Mouse (Mus musculus) midbrain, embryonic 10.5 days (tissue): ENCODE data around the gene Dcaf10. TPM values are rescaled to one million over a fixed set of nuclear protein-coding genes. Genes with fewer than 3 reads are reported as not detected.

Source experiments
- DNase-seq: peaks from one replicate; pipeline ENCODE4 v3.0.0-alpha.2; 2017; ENCODE audit warnings: low spot score
- H3K27ac ChIP-seq: fragments of 300-500 bp; sonication (generic); replicated peaks from 2 replicates; pipeline ENCODE4 v1.5.1; 2016; ENCODE audit warnings: mild to moderate bottlenecking
- H3K27me3 ChIP-seq: fragments of 300-500 bp; sonication (generic); 2 replicates; pipeline ENCODE4 v1.6.1; 2016; ENCODE audit warnings: low read depth, mild to moderate bottlenecking; ENCODE audit not compliant: poor library complexity, severe bottlenecking
- H3K36me3 ChIP-seq: fragments of 300-500 bp; sonication (generic); 2 replicates; pipeline ENCODE4 v1.6.1; 2016; ENCODE audit warnings: mild to moderate bottlenecking, moderate library complexity
- H3K4me1 ChIP-seq: fragments of 300-500 bp; sonication (generic); 2 replicates; pipeline ENCODE4 v1.6.1; 2016
- H3K4me3 ChIP-seq: fragments of 300-500 bp; sonication (generic); 2 replicates; pipeline ENCODE4 v1.5.1; 2016; ENCODE audit warnings: mild to moderate bottlenecking, moderate library complexity
- H3K9me3 ChIP-seq: fragments of 300-500 bp; sonication (generic); replicated peaks from 2 replicates; pipeline ENCODE4 v1.6.1; 2016; ENCODE audit warnings: mild to moderate bottlenecking
- WGBS: fragments of 180-500 bp; shearing (Covaris S2); methylation state at CpG from one replicate; pipeline ENCODE4 v1.1.7; 2016; 5-methylcytosine and 5-hydroxymethylcytosine counted together
- polyA plus RNA-seq: library from polyadenylated mRNA; unstranded; fragments of >200 nt; fragmentation: Nextera tagmentation; extraction: Ambion mirVana; gene quantifications from 2 replicates; pipeline ENCODE4 v1.2.1, GENCODE M21; 2016

Gene Dcaf10
- polyA plus RNA-seq, 1 experiment from 2014 or later, result 8.1 TPM

GRCm38 (mm10) chr4:45402281-45402680, 60.4 kb downstream of the Dcaf10 start:
- H3K36me3 ChIP-seq, result peaks cover 79% of the 10 kb centered on the region
- DNase-seq, result no peak
- 96% methylated on average over 4 of the region's 4 CpGs for WGBS

GRCm38 (mm10) chr4:45402878-45403498, 61.1 kb downstream of the Dcaf10 start:
- no peak overlapping the region for H3K4me3 ChIP-seq
- H3K4me1 ChIP-seq, result peaks cover 18% of the 10 kb centered on the region
- H3K27ac ChIP-seq, result no peak overlapping the region
- WGBS, result 93% methylated on average over 7 of the region's 7 CpGs
- peaks cover 72% of the 10 kb centered on the region for H3K36me3 ChIP-seq
- no peaks in the 10 kb centered on the region for H3K9me3 ChIP-seq
- no peak for DNase-seq
- no peaks in the 10 kb centered on the region for H3K27me3 ChIP-seq

More at GRCm38 (mm10) chr4:45402281-45402680, 60.4 kb downstream of the Dcaf10 start:
- Histone ChIP-seq H3K9me3 (no peaks in the 10 kb centered on the region), H3K27me3 (no peaks in the 10 kb centered on the region), H3K4me3 (no peak overlapping the region), H3K4me1 (peaks cover 12% of the 10 kb centered on the region), H3K27ac (no peak overlapping the region)

- Histone ChIP-seq H3K27me3 (no peaks in the 10 kb centered on the region), H3K4me1 (peaks cover 18% of the 10 kb centered on the region), H3K36me3 (peaks cover 67% of the 10 kb centered on the region), H3K27ac (no peak overlapping the region), H3K4me3 (no peak overlapping the region), H3K9me3 (no peaks in the 10 kb centered on the region)
- 94% methylated on average over 7 of the region's 7 CpGs for WGBS
- DNase-seq, result no peak
Observed at GRCm38 (mm10) chr4:45403499-45403878, 61.6 kb downstream of the Dcaf10 start.

- Histone ChIP-seq H3K9me3 (no peaks in the 10 kb centered on the region), H3K4me1 (peaks cover 21% of the 10 kb centered on the region), H3K27me3 (no peaks in the 10 kb centered on the region), H3K4me3 (no peak overlapping the region), H3K36me3 (peaks cover 61% of the 10 kb centered on the region), H3K27ac (no peak overlapping the region)
- DNase-seq, result no peak
- 94% methylated on average over 7 of the region's 7 CpGs for WGBS
Observed at GRCm38 (mm10) chr4:45404086-45404485, 62.2 kb downstream of the Dcaf10 start.

- no peak overlapping the region for H3K27ac ChIP-seq
- H3K4me1 ChIP-seq, result peaks cover 24% of the 10 kb centered on the region
- DNase-seq, result no peak
- 90% methylated on average over 7 of the region's 7 CpGs for WGBS
- peaks cover 6% of the 10 kb centered on the region for H3K27me3 ChIP-seq
- no peak overlapping the region for H3K4me3 ChIP-seq
- H3K9me3 ChIP-seq, result no peaks in the 10 kb centered on the region
- peaks cover 48% of the 10 kb centered on the region for H3K36me3 ChIP-seq
Observed at GRCm38 (mm10) chr4:45405315-45405714, 63.4 kb downstream of the Dcaf10 start.

- 83% methylated on average over 7 of the region's 7 CpGs for WGBS
- Histone ChIP-seq H3K27ac (no peak overlapping the region), H3K4me3 (peak overlapping the region; percentile 98; the same call in 1 of the 2 replicates), H3K27me3 (peaks cover 16% of the 10 kb centered on the region), H3K4me1 (peaks cover 24% of the 10 kb centered on the region), H3K36me3 (peaks cover 38% of the 10 kb centered on the region), H3K9me3 (no peaks in the 10 kb centered on the region)
- DNase-seq, result no peak
Observed at GRCm38 (mm10) chr4:45406397-45406796, 64.5 kb downstream of the Dcaf10 start.

- peaks cover 31% of the 10 kb centered on the region for H3K36me3 ChIP-seq
- peaks cover 24% of the 10 kb centered on the region for H3K4me1 ChIP-seq
- no peak for DNase-seq
- H3K4me3 ChIP-seq, result peak overlapping the region; percentile 98
- peak overlapping the region; percentile 98 for H3K27ac ChIP-seq
- H3K27me3 ChIP-seq, result peaks cover 24% of the 10 kb centered on the region
- 77% methylated on average over 5 of the region's 5 CpGs for WGBS
- H3K9me3 ChIP-seq, result no peaks in the 10 kb centered on the region
Observed at GRCm38 (mm10) chr4:45407001-45407702, 65.3 kb downstream of the Dcaf10 start.

- H3K36me3 ChIP-seq, result peaks cover 24% of the 10 kb centered on the region
- WGBS, result 3% methylated on average over 19 of the region's 19 CpGs
- no peaks in the 10 kb centered on the region for H3K9me3 ChIP-seq
- H3K4me3 ChIP-seq, result peak overlapping the region; percentile 98
- peaks cover 24% of the 10 kb centered on the region for H3K4me1 ChIP-seq
- DNase-seq, result peak; percentile 60
- peaks cover 31% of the 10 kb centered on the region for H3K27me3 ChIP-seq
- H3K27ac ChIP-seq, result peak overlapping the region; percentile 98
Observed at GRCm38 (mm10) chr4:45407703-45408334, 65.9 kb downstream of the Dcaf10 start.

- DNase-seq, result peak; percentile 93
- Histone ChIP-seq H3K4me1 (peaks cover 24% of the 10 kb centered on the region), H3K9me3 (no peaks in the 10 kb centered on the region), H3K4me3 (peak within 1 kb of the TSS; percentile 98), H3K27me3 (peaks cover 37% of the 10 kb centered on the region), H3K27ac (peak within 1 kb of the TSS; percentile 98), H3K36me3 (peaks cover 16% of the 10 kb centered on the region)
- WGBS, result under 1% methylated on average over 62 of the region's 67 CpGs
Observed at GRCm38 (mm10) chr4:45408427-45409132, 66.7 kb downstream of the Dcaf10 start, which contains the start of gene Slc25a51. Gene Slc25a51, minus strand, starts transcription at chr4:45408766.

GRCm38 (mm10) chr4:45409270-45409669, 67.4 kb downstream of the Dcaf10 start:
- Histone ChIP-seq H3K36me3 (peaks cover 9% of the 10 kb centered on the region), H3K4me3 (peak overlapping the region; percentile 98), H3K27me3 (peaks cover 39% of the 10 kb centered on the region), H3K4me1 (peaks cover 24% of the 10 kb centered on the region), H3K9me3 (no peaks in the 10 kb centered on the region), H3K27ac (peak overlapping the region; percentile 98)
- WGBS, result 1% methylated on average over 10 of the region's 10 CpGs
- peak; percentile 60 for DNase-seq

GRCm38 (mm10) chr4:45411181-45411790, 69.4 kb downstream of the Dcaf10 start:
- Histone ChIP-seq H3K4me3 (no peak overlapping the region), H3K36me3 (no peaks in the 10 kb centered on the region), H3K9me3 (no peaks in the 10 kb centered on the region), H3K4me1 (peaks cover 23% of the 10 kb centered on the region), H3K27me3 (peaks cover 56% of the 10 kb centered on the region), H3K27ac (no peak overlapping the region)
- DNase-seq, result no peak
- WGBS, result 90% methylated on average over 8 of the region's 8 CpGs
